Mouse (Mus musculus) right cerebral cortex, postnatal 36 days (tissue): ENCODE measurements around the gene Krtap5-4.
A peak's percentile ranks its signal among the peaks of the same experiment; 100 is the strongest.
"Not testable (repeated sequence)": the region's sequence is repeated elsewhere in the genome, so short reads cannot be mapped to it uniquely, and the experiment has no call there.

Experiments
- DNase-seq, 2 experiments: peaks; one replicate each; pipeline ENCODE4 v3.0.0; 2022; ENCODE audit warnings: low spot score in 2 of 2, mixed read lengths in 1 of 2

The Krtap5-4 gene

DNA sequence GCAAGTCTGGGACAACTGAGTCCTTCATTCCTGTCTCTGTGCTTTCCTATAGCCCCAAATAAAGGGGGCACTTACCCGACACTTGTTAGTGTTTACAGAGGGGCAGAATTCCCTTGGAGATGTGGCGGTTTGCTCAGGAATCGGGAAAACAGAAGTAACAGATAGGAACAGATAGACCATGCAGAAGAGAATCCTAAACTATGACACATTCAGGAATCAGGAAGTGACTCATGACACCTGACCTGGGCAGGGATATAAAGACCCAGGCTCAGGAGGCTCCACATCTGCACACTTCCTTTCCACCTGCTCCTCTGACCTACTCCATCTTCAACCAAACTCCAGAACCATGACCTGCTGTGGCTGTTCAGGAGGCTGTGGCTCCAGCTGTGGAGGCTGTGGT is at the start of gene Krtap5-4:
Krtap5-4 (plus strand) TSS at position 301 of the 400 bp plus-strand sequence.
- DNase-seq: no peak

GRCm38 (mm10) chr7:142255517-142255916 is 47.8 kb upstream of the Krtap5-4 start:
- peak; percentile 1 to 2 for DNase-seq

- DNase-seq: not testable (repeated sequence)
Measured at GRCm38 (mm10) chr7:142258254-142258653, 45.1 kb upstream of the Krtap5-4 start, which contains the start of gene Gm2431. TSS of gene Gm2431 (minus strand) at chr7:142258354.

- DNase-seq: not testable (repeated sequence)
Measured at GRCm38 (mm10) chr7:142274263-142274662, 29.1 kb upstream of the Krtap5-4 start, which contains the start of gene Gm4559. TSS of gene Gm4559 (minus strand) at chr7:142274363.

DNA sequence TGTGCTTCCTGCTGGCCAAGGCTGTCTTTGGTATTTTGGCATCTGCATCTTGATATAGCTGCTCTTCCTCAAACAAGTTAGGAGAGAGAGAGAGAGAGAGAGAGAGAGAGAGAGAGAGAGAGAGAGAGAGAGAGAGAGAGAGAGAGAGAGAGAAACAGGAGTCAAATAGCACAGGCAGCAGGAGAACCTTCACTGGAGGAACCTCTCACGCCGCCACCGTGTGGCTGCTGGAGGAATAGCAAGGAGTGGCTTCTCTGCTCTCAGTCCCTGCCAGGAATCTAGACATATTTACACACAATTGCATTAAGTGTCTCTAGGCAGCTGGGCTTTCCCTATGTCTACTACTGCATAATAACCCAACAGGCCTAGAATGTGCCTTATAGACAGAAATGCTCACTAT is 25.2 kb upstream of the Krtap5-4 start:
- peak; percentile 13 to 18 for DNase-seq

DNA sequence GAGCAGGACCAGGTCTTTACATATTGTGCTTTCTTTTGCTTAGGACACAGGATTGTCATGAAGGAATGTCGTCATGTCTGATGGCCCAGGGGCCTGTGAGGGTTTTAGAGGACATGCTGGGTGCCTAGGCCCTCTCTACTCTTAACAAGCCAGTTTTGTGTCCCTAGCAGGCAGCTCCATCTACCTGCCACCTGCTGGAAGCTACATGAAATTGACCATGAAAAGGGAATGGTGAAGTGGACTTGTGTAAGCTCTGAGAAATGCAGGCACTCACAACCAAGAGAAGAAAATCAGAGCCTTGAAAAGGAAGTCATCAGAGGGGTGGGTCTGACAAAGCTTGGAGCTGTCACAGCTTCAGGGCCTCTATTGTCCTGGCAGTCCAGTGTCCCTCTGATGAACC is 24.1 kb upstream of the Krtap5-4 start:
- DNase-seq: not testable (repeated sequence)

- DNase-seq: not testable (repeated sequence)
Measured at GRCm38 (mm10) chr7:142282847-142283246, 20.5 kb upstream of the Krtap5-4 start.

DNA sequence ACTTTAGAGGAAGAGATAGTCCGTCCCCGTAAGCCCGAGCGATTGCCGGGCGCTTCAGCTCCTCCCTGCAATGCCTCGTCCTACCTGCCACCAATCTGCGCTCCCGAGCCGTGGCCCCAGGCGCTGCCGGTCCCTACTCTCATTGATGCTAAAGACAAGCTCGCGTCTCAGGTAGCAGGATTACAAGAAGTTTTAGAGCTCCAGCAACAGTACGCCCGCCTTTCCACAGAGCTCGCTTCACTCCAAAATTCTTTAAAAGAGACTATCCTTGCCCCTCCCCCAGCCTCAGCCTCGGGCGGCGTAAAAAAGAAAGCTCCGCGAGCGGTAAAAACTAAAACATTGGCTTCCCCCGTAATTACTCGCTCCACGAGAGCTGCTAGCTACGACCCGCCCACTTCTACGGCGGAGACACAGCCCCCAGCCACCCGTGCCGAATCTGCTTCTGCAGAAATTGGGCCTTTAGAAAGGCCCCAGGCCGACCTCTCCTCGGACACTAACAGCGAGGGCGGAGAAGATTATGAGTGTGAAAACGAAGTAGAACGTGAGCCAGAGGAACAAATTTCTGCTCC is 19.2 kb upstream of the Krtap5-4 start:
- DNase-seq: peak in 1 of 2 experiments; percentile 2

- peak; percentile 78 to 80 for DNase-seq
Measured at GRCm38 (mm10) chr7:142284615-142285080, 18.7 kb upstream of the Krtap5-4 start.

- DNase-seq: no peak
Measured at GRCm38 (mm10) chr7:142285130-142285835, 18.1 kb upstream of the Krtap5-4 start.

GRCm38 (mm10) chr7:142285910-142286612 is 17.3 kb upstream of the Krtap5-4 start:
- DNase-seq: not testable (repeated sequence)

DNA sequence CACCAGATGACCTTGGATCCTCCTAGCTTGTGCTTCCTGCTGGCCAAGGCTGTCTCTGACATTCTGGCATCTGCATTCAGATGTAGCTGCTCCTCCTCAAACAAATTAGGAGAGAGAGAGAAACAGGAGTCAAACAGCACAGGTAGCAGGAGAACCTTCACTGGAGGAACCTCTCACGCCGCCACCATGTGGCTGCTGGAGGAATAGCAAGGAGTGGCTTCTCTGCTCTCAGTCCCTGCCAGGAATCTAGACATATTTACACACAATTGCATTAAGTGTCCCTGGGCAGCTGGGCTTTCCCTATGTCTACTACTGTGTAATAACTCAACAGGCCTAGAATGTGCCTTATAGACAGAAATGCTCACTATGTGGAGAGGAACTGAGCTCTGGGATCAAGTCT is 9.5 kb upstream of the Krtap5-4 start:
- not testable (repeated sequence) for DNase-seq

DNA sequence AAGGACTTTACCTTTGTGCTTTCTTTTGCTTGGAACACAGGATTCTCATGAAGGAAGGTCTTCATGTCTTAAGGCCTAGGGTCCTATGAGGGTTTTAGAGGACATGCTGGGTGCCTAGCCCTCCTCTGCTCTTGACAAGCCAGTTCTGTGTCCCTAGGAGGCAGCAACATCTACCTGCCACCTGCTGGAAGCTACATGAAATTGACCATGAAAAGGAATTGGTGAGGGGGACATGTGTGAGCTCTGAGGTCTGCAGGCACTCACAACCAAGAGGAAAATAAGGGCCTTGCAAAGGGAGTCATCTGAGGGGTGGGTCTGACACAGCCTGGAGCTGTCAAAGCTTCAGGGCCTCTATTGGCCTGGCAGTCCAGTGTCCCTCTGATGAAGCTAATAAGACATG is 7.9 kb upstream of the Krtap5-4 start:
- no peak for DNase-seq

DNA sequence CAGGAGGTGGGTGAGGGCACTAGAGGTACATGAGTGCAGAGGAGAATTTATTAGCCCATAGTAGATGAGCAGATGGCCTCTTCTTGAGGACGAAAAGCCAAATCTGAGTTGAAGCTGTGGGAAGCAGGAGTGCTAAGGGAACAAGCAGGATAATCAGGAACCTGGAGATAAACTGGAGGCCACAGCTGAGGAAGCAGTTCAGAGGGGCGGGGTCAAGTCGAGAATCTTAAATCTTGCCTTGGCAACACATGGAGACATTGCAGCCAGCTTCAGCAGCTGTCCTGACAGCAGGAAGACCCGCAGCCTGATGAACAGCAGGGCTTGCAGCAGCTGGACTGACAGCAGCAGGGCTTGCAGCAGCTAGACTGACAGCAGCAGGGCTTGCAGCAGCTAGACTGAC is 7.2 kb upstream of the Krtap5-4 start:
- DNase-seq: not testable (repeated sequence)

DNA sequence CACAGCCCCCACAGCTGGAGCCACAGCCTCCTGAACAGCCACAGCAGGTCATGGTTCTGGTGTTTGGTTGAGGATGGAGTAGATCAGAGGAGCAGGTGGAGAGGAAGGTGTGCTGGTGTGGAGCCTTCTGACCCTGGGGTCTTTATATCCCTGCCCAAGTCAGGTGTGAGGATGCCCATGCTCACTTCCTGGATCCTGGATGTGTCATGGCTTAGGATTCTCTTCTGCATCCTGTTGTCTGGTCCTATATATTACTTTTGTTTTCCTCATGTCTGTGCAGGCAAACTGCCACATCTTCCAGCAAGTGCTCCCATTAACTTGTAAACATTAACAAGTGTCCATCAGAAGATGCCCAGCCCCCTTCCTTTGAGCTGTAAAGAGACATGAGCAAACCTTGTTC is 6.3 kb upstream of the Krtap5-4 start, which contains the start of gene Krtap5-1:
Krtap5-1 (minus strand) TSS at position 101 of the 400 bp plus-strand sequence.
- not testable (repeated sequence) for DNase-seq

DNA sequence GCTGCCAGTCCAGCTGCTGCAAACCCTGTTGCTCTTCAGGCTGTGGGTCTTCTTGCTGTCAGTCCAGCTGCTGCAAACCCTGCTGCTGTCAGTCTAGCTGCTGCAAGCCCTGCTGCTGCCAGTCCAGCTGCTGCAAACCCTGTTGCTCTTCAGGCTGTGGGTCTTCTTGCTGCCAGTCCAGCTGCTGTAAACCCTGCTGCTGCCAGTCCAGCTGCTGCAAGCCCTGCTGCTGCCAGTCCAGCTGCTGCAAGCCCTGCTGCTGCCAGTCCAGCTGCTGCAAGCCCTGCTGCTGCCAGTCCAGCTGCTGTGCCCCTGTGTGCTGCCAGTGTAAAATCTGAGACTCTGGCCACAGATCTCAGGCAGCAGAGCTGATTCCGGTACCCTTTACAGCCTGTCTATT is 580 bp downstream of the Krtap5-4 start:
- DNase-seq: not testable (repeated sequence)

- DNase-seq: no peak
Measured at GRCm38 (mm10) chr7:142314600-142315285, 11.4 kb downstream of the Krtap5-4 start.

- DNase-seq: no peak
Measured at GRCm38 (mm10) chr7:142316558-142316957, 13.2 kb downstream of the Krtap5-4 start.

DNA sequence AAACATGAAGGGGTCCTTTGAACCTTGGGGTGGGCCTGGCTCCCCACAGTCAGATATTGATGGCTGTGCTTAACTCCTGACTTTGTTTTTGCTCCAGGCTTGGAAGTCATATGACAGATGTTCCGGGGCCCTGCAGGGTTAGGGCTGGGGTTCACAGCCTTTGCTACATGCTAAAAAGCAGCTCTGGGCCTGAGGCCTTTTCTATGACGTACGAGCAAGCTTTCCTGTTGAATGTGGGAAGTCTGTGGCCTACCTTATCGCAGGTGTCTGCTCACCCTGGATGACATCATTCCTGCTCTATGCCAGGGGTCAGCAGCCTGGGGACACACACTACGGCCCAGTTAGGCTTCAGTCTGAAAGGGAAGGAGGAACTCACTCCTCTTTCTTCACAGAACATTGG is 13.9 kb downstream of the Krtap5-4 start:
- no peak for DNase-seq

- DNase-seq: no peak
Measured at GRCm38 (mm10) chr7:142319124-142319523, 15.8 kb downstream of the Krtap5-4 start.

GRCm38 (mm10) chr7:142320906-142321305 is 17.6 kb downstream of the Krtap5-4 start:
- no peak for DNase-seq
